Mouse (Mus musculus) forebrain, embryonic 14.5 days (tissue): ENCODE data around the gene Gm1140. TPM values are rescaled to one million over a fixed set of nuclear protein-coding genes. Genes with fewer than 3 reads are reported as not detected.
"Not testable (repeated sequence)": the region's sequence is repeated elsewhere in the genome, so short reads cannot be mapped to it uniquely, and the experiment has no call there.

Source experiments
- ATAC-seq: fragments of 200-750 bp; cut with Nextera tagmentation; 2 replicates; pipeline ENCODE4 v1.8.0; 2017; ENCODE audit warnings: mild to moderate bottlenecking, moderate library complexity
- DNase-seq: peaks from one replicate; pipeline ENCODE4 v3.0.0-alpha.2; 2015; ENCODE audit warnings: low spot score
- H3K27ac ChIP-seq: fragments of 300-500 bp; sonication (generic); 2 replicates; pipeline ENCODE4 v1.5.1; 2014; ENCODE audit warnings: low read depth, mild to moderate bottlenecking, control low read depth, low read length, moderate library complexity
- H3K27me3 ChIP-seq: fragments of 300-500 bp; sonication (generic); replicated peaks from 2 replicates; pipeline ENCODE4 v1.6.1; 2014; ENCODE audit warnings: low read length, control low read depth, mixed read lengths; ENCODE audit not compliant: control insufficient read depth, insufficient read depth
- H3K36me3 ChIP-seq: fragments of 300-500 bp; sonication (generic); 2 replicates; pipeline ENCODE4 v1.6.1; 2014; ENCODE audit warnings: low read length, control low read depth; ENCODE audit not compliant: control insufficient read depth, insufficient read depth
- H3K4me1 ChIP-seq: fragments of 300-500 bp; sonication (generic); 2 replicates; pipeline ENCODE4 v1.6.1; 2014; ENCODE audit warnings: antibody characterized with exemption, low read length, control low read depth; ENCODE audit not compliant: control insufficient read depth, insufficient read depth
- H3K4me2 ChIP-seq: fragments of 300-500 bp; sonication (generic); 2 replicates; pipeline ENCODE4 v1.6.1; 2014; ENCODE audit warnings: mild to moderate bottlenecking, control low read depth, low read length
- H3K4me3 ChIP-seq: fragments of 300-500 bp; sonication (generic); 2 replicates; pipeline ENCODE4 v1.5.1; 2014; ENCODE audit warnings: low read depth, low read length, control low read depth
- H3K9ac ChIP-seq: fragments of 300-500 bp; sonication (generic); 2 replicates; pipeline ENCODE4 v1.6.1; 2014; ENCODE audit warnings: mild to moderate bottlenecking, low read length, control low read depth, moderate library complexity
- H3K9me3 ChIP-seq: fragments of 300-500 bp; sonication (generic); replicated peaks from 2 replicates; pipeline ENCODE4 v1.6.1; 2016; ENCODE audit warnings: low read length, control low read depth, mixed read lengths; ENCODE audit not compliant: control insufficient read depth
- WGBS: fragments of 180-500 bp; shearing (Covaris S2); extraction: QIAGEN DNeasy Blood & Tissue Kit; methylation state at CpG from one replicate; pipeline ENCODE4 v1.1.7; 2014; 5-methylcytosine and 5-hydroxymethylcytosine counted together
- polyA plus RNA-seq: library from polyadenylated mRNA; unstranded; fragments of >200 nt; fragmentation: Nextera tagmentation; extraction: Ambion mirVana; gene quantifications from 2 replicates; pipeline ENCODE4 v1.2.1, GENCODE M21; 2014

Gm1140 gene
- not detected in 2 replicates for polyA plus RNA-seq

DNA sequence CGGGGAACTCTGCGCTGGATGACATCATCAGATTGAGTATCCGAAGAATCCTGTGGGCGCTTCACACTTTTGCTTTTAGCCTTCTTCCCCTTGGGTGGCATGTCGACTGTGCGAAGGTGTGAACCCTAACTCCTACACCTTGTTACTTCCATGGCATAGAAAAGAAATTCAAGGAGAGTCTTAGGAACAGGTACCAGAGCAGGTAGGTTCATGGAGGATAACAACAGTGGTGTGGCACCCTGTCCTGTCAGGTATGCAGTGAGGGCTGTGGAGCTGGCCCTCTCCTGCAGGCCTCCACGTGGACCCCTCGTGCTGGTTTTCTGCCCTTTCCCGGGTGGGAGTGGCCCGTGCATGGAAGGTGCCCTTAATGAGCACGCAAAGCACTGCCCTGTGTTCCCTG is at the start of gene Gm1140:
Gene Gm1140 (minus strand): TSS at position 101 of the 400 bp plus-strand sequence.
- DNase-seq, H3K27ac ChIP-seq, H3K4me1 ChIP-seq, H3K4me3 ChIP-seq, ATAC-seq, H3K4me2 ChIP-seq, H3K27me3 ChIP-seq, H3K9ac ChIP-seq, H3K9me3 ChIP-seq, H3K36me3 ChIP-seq: not testable (repeated sequence)
- 84% methylated on average over 5 of the region's 11 CpGs for WGBS

DNA sequence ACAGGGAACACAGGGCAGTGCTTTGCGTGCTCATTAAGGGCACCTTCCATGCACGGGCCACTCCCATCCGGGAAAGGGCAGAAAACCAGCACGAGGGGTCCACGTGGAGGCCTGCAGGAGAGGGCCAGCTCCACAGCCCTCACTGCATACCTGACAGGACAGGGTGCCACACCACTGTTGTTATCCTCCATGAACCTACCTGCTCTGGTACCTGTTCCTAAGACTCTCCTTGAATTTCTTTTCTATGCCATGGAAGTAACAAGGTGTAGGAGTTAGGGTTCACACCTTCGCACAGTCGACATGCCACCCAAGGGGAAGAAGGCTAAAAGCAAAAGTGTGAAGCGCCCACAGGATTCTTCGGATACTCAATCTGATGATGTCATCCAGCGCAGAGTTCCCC is 2.0 kb upstream of the Gm1140 start, which contains the start of gene Gm14692:
Gene Gm14692 (plus strand): TSS at position 301 of the 400 bp plus-strand sequence.
- not testable (repeated sequence) for ATAC-seq, H3K9me3 ChIP-seq, H3K27ac ChIP-seq, DNase-seq, H3K4me2 ChIP-seq, H3K36me3 ChIP-seq, H3K27me3 ChIP-seq, H3K4me1 ChIP-seq, H3K4me3 ChIP-seq, H3K9ac ChIP-seq
- 91% methylated on average over 5 of the region's 10 CpGs for WGBS

Other genes starting within 250 kb of the Gm1140 start
- not detected in 2 replicates for gene Gm14692, start 2.1 kb upstream of the Gm1140 start, polyA plus RNA-seq
- not detected in 2 replicates for gene 4933436I01Rik, start 227.9 kb upstream of the Gm1140 start, polyA plus RNA-seq